Mouse (Mus musculus) retina, postnatal 7 days (tissue): ENCODE measurements around the gene Ankrd60.

Experiments used
- DNase-seq: peaks from one replicate; pipeline ENCODE4 v3.0.0-alpha.2; 2012; ENCODE audit warnings: low read depth, low spot score

Ankrd60 gene

DNA sequence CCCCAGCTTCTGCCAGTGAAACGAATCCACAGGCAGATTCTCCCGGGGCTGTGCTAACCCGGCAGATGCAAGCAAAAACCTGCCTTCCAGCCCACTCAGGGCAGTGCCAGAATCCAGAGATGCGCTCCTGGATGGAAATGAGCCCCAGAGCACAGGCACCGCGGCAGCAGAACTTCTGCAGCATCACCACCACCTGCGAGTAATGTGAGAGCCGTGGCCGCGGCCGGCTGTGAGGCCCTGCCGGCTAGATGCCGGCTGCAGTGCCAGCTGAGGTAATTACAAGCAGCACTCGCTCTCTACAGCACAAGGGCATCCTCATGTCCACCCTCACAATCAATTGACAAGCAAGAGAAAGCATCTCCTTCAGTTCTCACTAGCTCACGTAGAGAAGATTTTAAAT, 6.2 kb upstream of the Ankrd60 start:
- DNase-seq: no peak

- DNase-seq: no peak
Measured at GRCm38 (mm10) chr2:173583455-173583854, 5.3 kb upstream of the Ankrd60 start.

GRCm38 (mm10) chr2:173582903-173583302, 4.7 kb upstream of the Ankrd60 start:
- no peak for DNase-seq

GRCm38 (mm10) chr2:173581096-173581495, 2.9 kb upstream of the Ankrd60 start:
- DNase-seq: no peak

DNA sequence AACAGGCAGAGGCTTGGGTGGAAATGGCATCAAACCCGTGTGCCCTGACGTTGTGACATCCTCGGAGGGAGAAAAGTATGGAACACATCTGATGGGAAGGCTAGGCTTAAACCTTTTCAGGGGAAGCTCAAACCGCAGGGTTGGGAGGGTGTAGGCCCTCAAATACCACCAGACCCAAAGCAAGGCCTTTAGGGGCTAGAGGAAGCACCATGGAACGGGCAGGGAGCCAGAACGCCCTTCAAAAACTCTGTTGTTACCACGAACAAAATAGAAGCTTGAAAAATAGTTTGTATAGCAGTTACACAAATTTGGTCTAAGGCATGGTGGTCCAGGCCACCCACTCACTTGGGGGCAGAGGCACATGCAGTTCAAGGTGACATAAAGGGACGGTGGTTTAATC, 430 bp upstream of the Ankrd60 start:
- DNase-seq: no peak

- no peak for DNase-seq
Measured at GRCm38 (mm10) chr2:173564179-173564578, 14.0 kb downstream of the Ankrd60 start.

DNA sequence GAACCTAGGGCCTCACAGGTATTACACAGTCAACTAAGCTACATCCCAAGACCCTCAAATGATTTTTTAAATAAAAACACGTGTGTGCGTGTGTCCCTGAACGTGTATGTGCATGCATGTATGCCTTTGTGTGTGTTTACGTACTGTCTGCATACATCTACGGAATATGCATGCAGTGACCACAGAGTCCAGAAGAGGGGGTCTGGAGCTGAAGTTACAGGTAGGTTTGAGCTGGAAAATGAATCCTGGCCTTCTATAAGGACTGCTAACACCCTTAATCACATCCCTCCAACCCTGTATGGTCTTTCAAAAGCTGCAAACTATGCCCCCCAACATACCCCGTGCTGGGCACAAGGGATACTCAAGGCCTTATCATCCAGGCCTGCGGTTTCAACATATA, 14.8 kb downstream of the Ankrd60 start:
- no peak for DNase-seq

DNA sequence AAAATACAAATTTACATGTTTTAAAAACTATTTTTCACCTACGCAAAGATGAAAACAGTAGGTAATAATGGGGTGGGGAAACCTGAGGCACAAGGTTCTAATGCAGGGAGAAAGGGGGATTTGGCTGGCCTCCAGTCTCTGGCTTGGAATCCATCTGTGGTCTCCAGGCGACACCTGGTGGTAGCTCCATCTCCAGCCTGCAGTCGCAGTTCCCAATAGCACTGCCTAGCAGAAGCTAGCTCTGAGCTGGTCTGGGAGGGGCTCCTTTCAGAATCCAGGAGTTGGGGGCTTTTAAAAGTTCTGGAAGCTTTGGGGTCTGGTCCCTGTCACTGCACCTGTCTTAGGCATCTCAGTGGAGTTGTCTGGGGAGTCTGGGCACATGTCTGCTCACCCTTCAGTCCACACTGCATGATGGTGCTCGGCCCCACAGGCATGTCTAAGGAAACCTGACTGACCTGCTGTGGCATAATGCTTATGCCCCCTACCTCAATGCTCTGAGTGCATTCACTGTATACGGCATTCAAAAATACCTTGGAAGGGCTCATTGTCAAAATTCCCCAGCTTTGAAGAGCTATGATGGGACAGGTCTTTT, 16.2 kb downstream of the Ankrd60 start:
- peak; percentile 54 for DNase-seq

DNA sequence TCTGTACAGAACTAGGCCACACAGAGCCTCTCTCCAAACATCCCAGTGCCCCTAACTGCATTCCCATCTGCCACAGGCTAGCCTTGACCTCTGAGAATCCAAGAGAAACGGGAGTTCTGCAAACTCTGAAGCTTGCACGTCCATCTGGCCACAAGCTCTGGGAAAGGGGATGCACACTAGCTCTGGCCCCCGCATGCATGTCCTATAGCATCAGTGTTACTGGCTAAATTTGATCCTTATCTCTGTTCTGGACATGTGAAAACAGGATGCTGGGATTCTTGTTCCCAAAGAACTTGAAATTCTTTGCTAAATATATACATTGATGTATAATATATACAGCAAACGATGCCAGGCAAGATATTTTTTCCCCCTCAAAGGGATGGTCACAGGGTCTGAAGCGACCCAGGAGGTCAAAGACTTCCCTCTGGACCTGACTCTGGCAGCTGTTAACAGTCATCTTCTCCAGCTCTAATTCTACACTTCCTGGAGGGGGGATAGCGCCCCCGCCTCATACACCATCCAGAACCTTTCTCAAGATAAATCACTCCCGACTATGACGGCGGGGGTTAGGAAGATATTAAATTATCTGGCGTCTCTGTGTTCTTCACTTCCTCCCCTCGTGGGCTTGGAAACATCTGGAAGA, 19.3 kb downstream of the Ankrd60 start:
- DNase-seq: no peak

DNA sequence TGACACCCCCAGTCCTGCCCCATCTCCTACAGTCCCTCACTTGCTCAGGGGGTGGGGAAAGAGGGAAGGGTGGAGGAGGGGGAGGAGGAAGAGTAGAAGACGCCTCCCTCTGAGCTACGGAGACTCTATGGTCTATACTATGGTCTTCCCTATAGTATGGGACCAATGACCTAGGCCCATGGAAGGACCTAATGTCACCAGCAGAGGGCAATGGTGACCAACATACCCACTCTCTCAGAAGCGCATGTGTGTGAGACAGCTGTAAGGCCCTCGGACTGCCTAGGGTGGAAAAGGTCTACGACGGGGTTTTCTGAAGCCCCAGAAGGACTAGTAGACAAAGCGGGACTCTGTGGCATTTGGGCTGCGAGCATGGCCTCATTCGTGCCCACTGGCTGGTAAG, 24.3 kb downstream of the Ankrd60 start:
- DNase-seq: no peak

GRCm38 (mm10) chr2:173550681-173551080, 27.5 kb downstream of the Ankrd60 start:
- no peak for DNase-seq

DNA sequence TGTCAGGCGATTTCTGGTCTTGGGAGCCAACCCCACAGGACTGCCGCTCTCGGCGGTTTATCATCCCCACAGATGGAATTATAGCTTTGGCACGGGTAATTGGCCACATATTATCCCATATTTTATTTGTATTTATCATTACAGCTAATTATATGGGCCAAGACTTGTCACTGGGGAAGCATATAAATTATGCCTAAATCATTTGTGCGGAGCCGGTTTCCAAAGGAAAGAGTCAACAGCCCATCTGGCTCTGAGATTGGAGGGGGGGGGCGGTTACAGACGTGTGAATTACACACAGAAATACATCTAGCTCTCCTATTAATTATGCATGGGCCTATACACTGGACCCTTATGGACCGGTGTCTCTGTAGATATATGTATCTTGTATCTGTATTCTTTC, 28.9 kb downstream of the Ankrd60 start:
- no peak for DNase-seq

DNA sequence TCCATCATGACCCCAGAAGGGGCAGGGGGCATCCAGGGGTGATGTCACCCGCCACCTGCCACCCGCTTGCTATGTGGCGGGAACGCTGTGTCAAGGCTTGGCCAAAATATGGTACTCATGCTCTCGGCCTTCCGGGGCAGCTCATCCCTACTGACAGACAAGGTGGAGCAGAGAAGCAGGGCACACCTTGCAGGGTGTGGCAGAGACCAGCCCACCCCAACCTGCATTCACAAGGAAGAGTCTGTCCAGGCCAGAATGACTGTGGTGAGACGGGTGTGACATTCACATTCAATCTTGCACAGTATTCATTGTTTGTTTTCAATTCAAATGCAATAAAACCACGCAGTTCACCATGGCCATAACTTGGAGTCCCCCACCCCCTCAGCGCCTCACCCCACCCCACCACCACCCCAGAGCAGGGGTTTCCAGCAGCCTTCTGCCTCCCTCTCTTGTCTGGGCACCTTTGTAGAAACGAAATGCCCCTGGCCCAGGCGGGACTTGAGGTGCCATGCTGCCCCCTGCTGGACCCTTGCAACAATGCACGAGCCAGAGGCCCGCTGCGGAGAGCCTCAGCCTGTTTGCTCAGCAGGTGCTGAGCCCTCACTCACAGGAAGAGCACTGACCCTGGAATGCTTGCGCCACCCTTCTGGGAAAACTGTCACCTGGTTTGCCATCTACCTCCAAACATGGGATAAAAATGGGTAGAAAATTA, 32.0 kb downstream of the Ankrd60 start:
- DNase-seq: peak; percentile 68

DNA sequence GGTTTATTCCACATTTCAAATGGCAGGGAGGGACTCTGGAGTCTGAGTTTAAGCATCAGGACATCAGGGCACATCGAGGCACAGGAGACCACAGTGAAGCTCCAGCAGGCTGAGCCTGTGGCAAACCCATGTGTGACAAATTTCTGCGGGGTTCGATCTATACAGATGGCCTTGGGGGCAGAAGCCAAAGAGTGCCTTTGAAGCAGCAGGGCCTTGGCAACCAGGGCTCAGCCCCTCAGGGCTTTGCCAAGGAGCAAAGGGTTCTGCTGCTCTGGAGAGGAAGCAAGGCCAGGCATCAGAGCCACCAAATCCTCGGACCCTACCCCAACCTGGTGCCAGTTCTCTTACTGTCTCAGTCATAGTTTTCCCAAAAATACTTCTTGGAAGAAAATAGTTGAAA, 35.4 kb downstream of the Ankrd60 start:
- no peak for DNase-seq

- DNase-seq: no peak
Measured at GRCm38 (mm10) chr2:173541748-173542147, 36.4 kb downstream of the Ankrd60 start.

DNA sequence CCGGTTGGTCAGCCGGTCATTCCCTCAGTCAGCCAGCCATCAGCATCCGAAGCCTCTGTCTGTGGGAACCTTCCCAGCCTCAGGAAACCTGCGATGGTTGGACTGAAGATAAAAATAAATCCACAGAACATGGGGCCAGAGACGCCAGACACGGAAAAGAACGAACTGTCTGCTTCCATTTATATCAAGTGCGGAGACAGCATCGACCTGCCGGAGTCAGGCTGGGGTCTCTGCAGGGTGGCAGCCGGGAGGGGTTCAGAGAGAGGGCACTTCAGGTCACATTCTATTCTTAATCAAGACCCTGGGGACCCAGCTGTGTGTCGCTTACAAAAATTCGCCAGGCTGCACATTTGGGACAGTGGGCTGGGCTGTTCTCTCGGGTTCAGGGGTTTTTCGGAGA, 38.4 kb downstream of the Ankrd60 start:
- no peak for DNase-seq

GRCm38 (mm10) chr2:173535886-173536285, 42.3 kb downstream of the Ankrd60 start:
- DNase-seq: no peak

DNA sequence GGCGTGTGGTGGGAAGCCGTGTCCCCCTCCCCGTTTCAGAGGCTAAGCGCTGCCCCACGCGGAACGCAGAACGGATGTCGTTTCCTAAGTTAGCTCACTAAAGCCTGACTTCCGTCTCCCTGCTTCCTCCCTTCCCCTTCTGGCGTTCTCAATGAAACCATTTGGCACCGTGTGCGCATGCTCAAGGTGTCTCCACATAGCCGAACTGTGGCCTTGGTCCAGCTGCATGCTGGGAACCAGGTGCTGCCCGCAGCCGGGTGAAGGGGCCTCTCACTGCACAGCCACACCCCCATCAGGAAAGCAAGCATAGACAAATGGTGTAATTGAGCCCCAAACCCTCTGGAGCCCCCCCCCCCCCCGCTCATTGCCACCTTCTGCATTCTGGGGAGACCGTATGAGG, 42.8 kb downstream of the Ankrd60 start:
- DNase-seq: no peak

DNA sequence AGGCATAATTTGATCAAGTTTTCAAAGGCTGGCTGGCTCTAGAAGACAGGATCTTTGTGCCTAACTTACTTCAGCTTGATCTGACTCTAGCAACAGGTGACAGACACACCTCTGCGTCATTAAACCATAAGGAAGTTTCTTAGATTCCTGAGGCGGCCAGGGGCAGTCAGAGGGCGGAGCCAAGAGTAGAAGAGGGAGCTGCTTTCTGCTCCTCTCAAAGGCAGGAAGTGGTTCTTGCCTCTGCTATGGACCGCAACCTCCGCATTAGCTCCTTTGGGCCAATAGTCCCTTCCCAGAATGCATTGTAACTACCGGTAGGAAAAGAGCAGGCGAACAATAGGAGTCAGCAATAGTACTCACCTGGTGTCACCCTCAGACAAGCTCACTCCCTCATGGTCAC, 43.6 kb downstream of the Ankrd60 start:
- no peak for DNase-seq

DNA sequence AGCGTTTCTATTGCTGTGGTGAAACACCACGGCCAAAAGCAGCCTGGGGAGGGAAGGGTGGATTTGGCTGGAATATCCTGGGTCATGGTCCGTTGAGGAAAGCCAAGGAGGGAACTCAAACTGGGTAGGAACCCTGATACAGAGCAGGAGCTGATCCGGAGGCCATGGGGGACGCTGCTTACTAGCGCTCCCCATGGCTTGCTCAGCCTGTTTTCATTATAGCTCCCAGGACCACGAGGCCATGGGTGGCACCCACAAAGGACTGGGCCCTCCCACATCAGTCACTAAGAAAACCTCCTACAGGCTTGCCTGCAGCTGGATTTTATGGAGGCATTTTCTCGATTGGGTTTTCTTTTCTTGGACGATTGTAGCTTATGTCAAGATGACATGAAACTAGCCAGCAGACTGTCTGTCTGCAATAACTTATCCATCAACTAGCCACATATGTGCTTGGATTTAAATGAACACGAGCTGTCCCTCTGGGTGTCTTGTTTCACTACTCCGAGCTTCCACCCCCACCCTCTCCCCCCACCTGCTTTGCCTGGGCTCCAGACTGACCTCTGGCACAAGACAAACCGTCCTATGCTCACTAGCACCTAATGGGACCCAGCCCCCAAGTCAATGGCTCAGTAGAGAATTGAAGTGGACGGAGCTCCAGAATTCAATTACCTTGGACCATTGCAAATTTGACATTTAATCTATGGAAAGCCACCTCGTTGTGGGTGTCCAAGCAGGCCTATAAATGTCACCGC, 45.3 kb downstream of the Ankrd60 start:
- no peak for DNase-seq

GRCm38 (mm10) chr2:173528493-173528892, 49.7 kb downstream of the Ankrd60 start:
- DNase-seq: no peak

DNA sequence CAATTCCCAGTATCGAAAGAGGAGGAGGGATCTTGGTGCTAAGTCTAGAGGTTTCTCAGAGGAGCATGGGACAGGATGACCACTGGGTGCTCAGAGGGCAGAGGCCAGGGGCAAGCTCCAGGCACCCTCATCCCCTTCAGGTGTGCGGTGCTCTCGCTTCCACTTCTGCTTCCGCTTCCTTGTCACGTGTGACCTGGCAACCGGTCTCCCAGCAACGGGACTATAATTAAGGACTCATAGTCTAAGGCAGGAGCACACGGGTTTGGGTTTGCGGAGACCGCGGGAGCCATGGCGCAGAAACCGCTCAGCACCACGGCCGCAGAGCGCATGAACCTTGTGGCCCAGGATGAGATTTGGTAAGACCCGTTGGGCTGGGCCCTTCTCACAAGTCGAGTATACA, 55.8 kb downstream of the Ankrd60 start, which contains the start of gene 1700021F07Rik:
Gene 1700021F07Rik (plus strand): TSS at position 211 of the 400 bp plus-strand sequence.
- DNase-seq: no peak
